Mouse (Mus musculus): Measurements from ENCODE around the gene Atf4. TPM values are rescaled to one million over a fixed set of nuclear protein-coding genes. Genes with fewer than 3 reads are reported as not detected.
A peak's percentile ranks its signal among the peaks of the same experiment; 100 is the strongest.

Atf4 gene
- total RNA-seq, 1 experiment from 2014 or later = 446 TPM

- no peak for ATAC-seq (replicated peaks; ENCODE audit: insufficient number of reproducible peaks, low FRiP score, low TSS enrichment, poor library complexity, severe bottlenecking)
Measured at GRCm38 (mm10) chr15:80277107-80277506, 22.1 kb downstream of the Atf4 start.

- ATAC-seq (replicated peaks; ENCODE audit: insufficient number of reproducible peaks, low FRiP score, low TSS enrichment, poor library complexity, severe bottlenecking) = no peak
Measured at GRCm38 (mm10) chr15:80277625-80278024, 22.6 kb downstream of the Atf4 start.

- no peak for ATAC-seq (replicated peaks; ENCODE audit: insufficient number of reproducible peaks, low FRiP score, low TSS enrichment, poor library complexity, severe bottlenecking)
Measured at GRCm38 (mm10) chr15:80278121-80278759, 23.3 kb downstream of the Atf4 start.

- ATAC-seq (replicated peaks; ENCODE audit: insufficient number of reproducible peaks, low FRiP score, low TSS enrichment, poor library complexity, severe bottlenecking) = no peak
Measured at GRCm38 (mm10) chr15:80279053-80279452, 24.1 kb downstream of the Atf4 start.

- no peak for ATAC-seq (replicated peaks; ENCODE audit: insufficient number of reproducible peaks, low FRiP score, low TSS enrichment, poor library complexity, severe bottlenecking)
Measured at GRCm38 (mm10) chr15:80280646-80281045, 25.7 kb downstream of the Atf4 start.

GRCm38 (mm10) chr15:80286851-80287415, 31.9 kb downstream of the Atf4 start, which contains the start of gene Cacna1i:
TSS of gene Cacna1i (plus strand) at chr15:80287238.
- ATAC-seq (replicated peaks; ENCODE audit: insufficient number of reproducible peaks, low FRiP score, low TSS enrichment, poor library complexity, severe bottlenecking) = no peak

- ATAC-seq (replicated peaks; ENCODE audit: insufficient number of reproducible peaks, low FRiP score, low TSS enrichment, poor library complexity, severe bottlenecking) = no peak
Measured at GRCm38 (mm10) chr15:80288036-80288435, 33.1 kb downstream of the Atf4 start.

- peak; percentile 60 for ATAC-seq (replicated peaks; ENCODE audit: insufficient number of reproducible peaks, low FRiP score, low TSS enrichment, poor library complexity, severe bottlenecking)
Measured at GRCm38 (mm10) chr15:80289436-80289835, 34.5 kb downstream of the Atf4 start.

- 0 out of 2 replicates have a peak, but pooled peaks have one; percentile 27 for ATAC-seq (replicated peaks; ENCODE audit: insufficient number of reproducible peaks, low FRiP score, low TSS enrichment, poor library complexity, severe bottlenecking)
Measured at GRCm38 (mm10) chr15:80297146-80297545, 42.2 kb downstream of the Atf4 start.

GRCm38 (mm10) chr15:80303779-80304178, 48.8 kb downstream of the Atf4 start:
- no peak for ATAC-seq (replicated peaks; ENCODE audit: insufficient number of reproducible peaks, low FRiP score, low TSS enrichment, poor library complexity, severe bottlenecking)

- ATAC-seq (replicated peaks; ENCODE audit: insufficient number of reproducible peaks, low FRiP score, low TSS enrichment, poor library complexity, severe bottlenecking) = no peak
Measured at GRCm38 (mm10) chr15:80304188-80304587, 49.2 kb downstream of the Atf4 start.

GRCm38 (mm10) chr15:80306146-80306545, 51.2 kb downstream of the Atf4 start:
- no peak for ATAC-seq (replicated peaks; ENCODE audit: insufficient number of reproducible peaks, low FRiP score, low TSS enrichment, poor library complexity, severe bottlenecking)

Other genes starting within 250 kb of the Atf4 start
- 14.3 to 55.2 TPM (median 25.5 TPM) in 3 replicates for gene Pdgfb, start 240.2 kb upstream of the Atf4 start, total RNA-seq (2017)
- not detected in 3 replicates for gene Syngr1, start 163.8 kb upstream of the Atf4 start, total RNA-seq (2017)
- 1,359 to 1,501 TPM (median 1,441 TPM) in 3 replicates for gene Rpl3, start 163.3 kb upstream of the Atf4 start, total RNA-seq (2017)
- gene Tab1, start 122.1 kb upstream of the Atf4 start, total RNA-seq (2017) = 11.6 to 17.4 TPM (median 12.4 TPM) in 3 replicates
- gene Mgat3, start 81.5 kb upstream of the Atf4 start, total RNA-seq (2017) = 0.19 TPM in 1 of 3 replicates, not detected in the others
- gene Mief1, start 21.2 kb upstream of the Atf4 start, total RNA-seq (2017) = 28.7 to 38.2 TPM (median 29.9 TPM) in 3 replicates
- gene AC140267.1, start 19.3 kb upstream of the Atf4 start, total RNA-seq (2017) = not detected in 3 replicates
- gene Rps19bp1, start 9.1 kb downstream of the Atf4 start, total RNA-seq (2017) = 10.6 to 23.0 TPM (median 13.2 TPM) in 3 replicates
- gene Cacna1i, start 32.1 kb downstream of the Atf4 start, total RNA-seq (2017) = 2.2 to 5.0 TPM (median 3.1 TPM) in 3 replicates

All from monocyte, adult 5-6 weeks (primary cell).